Mouse (Mus musculus) layer of hippocampus, postnatal 14 days (tissue): Measurements from ENCODE around the gene Cep104. TPM values are rescaled to one million over a fixed set of nuclear protein-coding genes. Genes with fewer than 3 reads are reported as not detected.

Experiments
- DNase-seq, 2 experiments: peaks; one replicate each; pipeline ENCODE4 v3.0.0; 2021 to 2022; ENCODE audit warnings: low spot score in 2 of 2, mixed read lengths in 1 of 2
- total RNA-seq, 2 experiments: library from RNA; stranded (reverse); gene quantifications; 2 replicates each; pipeline ENCODE4 v1.2.3; 2021

The Cep104 gene
- total RNA-seq, 2 experiments from 2014 or later: 28.8 to 29.4 TPM

DNA sequence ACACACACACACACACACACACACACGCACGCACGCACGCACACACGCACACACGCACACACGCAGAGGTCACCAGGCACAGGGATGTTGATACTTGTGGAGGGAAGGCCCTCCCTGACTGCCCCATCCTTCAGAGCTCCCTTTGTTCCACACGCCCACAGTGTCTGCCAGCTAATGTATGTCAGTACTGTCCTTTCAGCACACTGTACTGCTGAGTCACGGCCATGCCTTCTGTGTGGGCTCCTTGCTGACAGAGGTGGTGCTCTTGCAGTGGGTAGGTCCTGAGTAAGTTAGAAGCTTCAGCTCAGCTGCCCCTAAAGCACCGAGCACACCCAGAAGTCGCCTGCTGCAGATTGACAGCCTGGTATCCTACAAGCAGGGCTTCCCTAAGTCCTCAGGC lies 5.5 kb downstream of the Cep104 start:
- DNase-seq: no peak

- DNase-seq: no peak
Observed at GRCm38 (mm10) chr4:153992715-153993114, 17.7 kb downstream of the Cep104 start.

DNA sequence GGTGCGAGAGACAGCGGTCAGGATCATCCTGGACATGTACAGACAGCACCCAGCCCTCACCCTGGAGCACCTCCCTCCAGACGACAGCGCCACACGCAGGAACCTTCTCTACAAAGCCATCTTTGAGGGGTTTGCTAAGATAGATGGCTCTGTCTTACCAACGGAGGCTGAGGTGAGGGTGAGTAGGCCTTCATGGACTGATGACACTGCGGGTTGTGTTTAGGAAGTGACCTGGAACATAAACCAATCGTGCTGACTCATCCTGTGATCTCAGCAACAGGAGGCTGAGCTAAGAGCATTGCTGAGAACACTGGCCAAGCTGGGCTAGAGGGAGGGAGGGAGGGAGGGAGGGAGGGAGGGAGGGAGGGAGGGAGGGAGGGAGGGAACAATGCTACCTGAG lies 18.5 kb downstream of the Cep104 start:
- no peak for DNase-seq

DNA sequence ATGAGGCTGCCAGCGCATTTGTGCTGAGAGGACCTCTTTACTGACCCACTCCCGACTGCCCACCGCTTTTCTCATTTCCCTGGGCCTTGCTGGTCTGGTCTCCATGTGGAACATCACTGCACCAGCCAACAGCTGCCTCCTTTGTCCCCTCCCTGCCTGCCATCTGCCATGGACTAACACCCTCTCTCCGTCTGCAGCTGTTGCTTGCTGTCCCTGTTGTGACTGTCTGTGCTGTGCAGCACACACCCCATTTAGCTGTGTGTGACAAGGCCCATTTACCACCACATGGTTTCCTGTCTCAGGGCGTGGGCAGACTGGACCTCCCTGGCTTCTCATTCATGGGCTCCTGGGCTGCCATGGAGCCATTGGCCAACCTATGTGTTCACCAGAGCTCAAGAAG lies 30.5 kb downstream of the Cep104 start:
- no peak for DNase-seq

- no peak for DNase-seq
Observed at GRCm38 (mm10) chr4:154006264-154006663, 31.3 kb downstream of the Cep104 start.

DNA sequence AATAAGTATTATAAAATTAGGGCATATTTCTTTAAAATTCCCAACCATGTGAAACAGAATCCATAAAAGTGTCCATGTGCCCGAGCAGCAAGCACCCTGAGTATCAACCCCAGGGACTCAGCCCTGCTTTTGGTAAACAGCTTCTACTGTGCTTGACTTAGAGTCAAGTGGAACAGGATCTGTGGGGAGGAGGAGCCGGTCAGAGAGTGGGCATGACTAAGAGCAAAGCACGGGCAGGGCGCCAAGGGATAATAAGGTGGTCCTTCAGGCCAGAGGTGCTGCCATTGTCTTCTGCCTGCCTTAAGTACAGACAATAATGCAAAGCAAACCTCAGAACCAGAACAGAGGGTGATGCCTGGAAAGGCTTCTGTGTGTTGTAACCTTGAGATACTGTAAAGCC lies 32.8 kb downstream of the Cep104 start:
- no peak for DNase-seq

- no peak for DNase-seq
Observed at GRCm38 (mm10) chr4:154010907-154011645, 36.1 kb downstream of the Cep104 start.

DNA sequence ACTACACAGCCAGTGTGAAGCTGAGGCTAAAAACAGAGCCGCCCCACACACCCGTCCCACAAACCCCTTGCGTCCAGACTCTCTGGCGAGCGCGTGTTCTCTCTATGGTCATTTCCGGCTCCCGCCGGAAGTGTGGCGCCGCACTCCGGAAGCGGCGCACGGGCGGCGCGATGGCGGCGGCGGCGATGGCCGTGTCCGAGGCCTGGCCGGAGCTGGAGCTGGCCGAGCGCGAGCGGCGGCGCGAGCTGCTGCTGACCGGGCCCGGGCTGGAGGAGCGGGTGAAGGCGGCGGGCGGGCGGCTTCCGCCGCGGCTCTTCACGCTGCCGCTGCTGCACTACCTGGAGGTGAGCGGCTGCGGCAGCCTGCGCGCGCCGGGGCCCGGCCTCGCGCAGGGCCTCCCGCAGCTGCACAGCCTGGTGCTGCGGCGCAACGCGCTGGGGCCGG lies 36.7 kb downstream of the Cep104 start, which contains the start of gene Lrrc47:
TSS of gene Lrrc47 (plus strand) at position 86 of the 444 bp plus-strand sequence.
- DNase-seq: peak; percentile 79 to 88

- DNase-seq: no peak
Observed at GRCm38 (mm10) chr4:154012132-154012882, 37.3 kb downstream of the Cep104 start.

DNA sequence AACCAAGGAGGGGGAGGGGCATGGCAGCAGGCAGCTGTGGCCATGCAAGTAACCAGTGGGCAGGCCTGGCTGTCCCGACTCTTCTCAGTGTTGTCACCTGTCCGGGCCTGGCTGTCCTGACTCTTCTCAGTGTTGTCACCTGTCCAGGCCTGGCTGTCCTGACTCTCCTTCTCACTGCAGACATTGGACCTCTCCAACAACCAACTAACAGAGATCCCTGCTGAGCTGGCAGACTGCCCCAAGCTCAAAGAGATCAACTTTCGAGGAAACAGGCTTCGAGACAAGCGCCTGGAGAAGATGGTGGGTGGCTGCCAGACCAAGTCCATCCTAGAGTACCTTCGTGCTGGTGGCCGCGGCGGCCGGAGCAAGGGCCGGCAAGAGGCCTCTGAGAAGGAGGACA lies 40.5 kb downstream of the Cep104 start:
- no peak for DNase-seq

GRCm38 (mm10) chr4:154019571-154019970 lies 44.6 kb downstream of the Cep104 start:
- DNase-seq: no peak

DNA sequence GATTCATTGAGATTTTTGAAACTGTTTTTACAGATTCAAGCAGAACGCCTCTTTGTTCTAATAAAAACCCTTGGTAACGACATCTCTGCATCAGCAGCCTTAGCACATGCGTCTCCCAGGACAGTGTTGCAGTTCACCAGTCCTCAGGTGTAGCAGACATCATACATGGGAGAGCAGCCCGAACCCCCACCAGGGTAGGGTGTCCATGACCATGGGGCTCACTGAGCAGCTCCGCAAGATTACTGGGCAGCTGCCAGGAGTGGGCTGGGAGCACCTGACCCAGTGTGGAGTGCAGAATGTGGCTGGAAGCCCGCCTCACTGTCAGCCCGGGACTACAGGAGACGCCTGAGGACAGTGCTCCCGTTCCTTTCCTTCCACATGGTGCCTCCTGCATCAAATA lies 46.4 kb downstream of the Cep104 start:
- DNase-seq: no peak

GRCm38 (mm10) chr4:154022407-154022806 lies 47.4 kb downstream of the Cep104 start:
- peak in 1 of 2 experiments; percentile 49 for DNase-seq

GRCm38 (mm10) chr4:154022844-154023243 lies 47.9 kb downstream of the Cep104 start:
- DNase-seq: no peak

DNA sequence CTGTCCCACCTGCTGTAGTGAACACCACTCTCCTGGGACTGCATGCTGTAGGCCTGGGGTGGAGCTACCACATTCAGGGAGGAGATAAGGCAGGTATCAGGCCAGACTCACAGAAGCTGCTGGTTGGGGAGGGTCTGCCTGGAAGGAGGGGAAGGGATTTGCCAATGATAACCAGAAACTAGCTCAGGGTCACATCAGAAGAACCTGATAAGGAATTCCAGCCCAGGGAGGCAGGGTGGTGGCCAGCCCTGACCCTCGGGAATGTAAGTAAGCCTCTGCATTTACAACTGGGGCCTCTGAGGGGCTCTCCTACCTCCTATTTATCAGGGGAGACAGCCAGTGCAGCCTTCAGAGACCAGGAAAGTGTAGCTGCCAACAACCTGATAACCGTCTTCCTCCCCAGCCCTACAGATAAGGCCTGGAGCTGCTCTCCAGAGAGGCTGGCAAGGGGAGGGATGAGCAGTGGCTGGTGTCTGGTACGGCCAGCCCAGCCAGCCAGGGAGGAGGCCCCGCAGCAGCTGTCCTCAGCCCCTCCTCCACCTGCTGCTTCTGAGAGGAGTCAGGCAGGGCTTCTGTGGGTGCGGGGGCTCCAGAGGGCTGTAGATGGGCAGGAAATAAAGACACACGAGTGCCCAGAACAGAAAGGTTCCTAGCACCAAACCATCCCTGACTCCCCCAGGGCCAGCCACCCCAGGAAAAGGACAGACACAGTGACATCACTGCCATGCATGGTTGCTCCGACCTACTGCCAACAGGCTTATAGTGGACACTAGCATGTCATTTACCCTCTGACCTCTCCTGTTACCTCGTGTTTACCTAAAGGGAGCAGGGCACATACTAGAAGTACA lies 49.0 kb downstream of the Cep104 start:
- no peak for DNase-seq

DNA sequence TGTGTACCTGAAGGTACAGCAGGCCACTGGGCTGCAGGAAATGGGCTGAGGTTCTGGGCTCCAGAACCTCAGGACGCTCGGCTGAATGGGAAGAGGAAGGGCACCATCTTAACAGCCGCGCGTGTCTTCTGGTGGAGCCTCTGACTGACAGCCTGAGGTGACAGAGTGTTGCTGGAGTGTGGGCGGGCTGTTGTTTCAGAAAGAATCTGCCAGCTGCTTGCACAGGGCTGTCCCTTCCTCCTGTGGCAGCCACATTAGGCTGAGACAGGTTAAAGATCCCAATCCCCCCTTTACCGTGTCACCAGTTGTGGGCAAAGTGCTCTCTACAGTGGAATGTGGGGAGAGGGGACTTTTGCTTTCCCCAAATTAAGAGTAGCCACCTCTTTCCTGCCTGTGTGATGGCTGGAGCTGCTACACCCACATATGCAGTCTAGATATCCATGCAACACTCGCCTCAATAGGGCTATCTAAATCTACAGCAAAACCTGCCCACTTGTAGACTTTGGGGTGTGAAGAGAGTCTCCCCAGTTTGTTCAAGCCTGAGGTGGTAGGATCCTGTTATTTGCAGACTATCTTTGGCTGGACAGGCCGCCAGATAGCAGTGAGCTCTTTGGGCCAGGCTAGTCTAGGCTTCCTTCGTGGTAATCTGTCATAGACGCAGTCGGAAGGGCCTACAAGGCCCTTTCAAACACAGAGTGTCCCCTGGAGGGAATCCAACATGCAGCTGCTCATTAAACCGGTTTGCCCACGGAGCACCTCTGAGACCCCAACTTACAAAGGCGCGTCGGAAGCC lies 49.9 kb downstream of the Cep104 start:
- no peak for DNase-seq

DNA sequence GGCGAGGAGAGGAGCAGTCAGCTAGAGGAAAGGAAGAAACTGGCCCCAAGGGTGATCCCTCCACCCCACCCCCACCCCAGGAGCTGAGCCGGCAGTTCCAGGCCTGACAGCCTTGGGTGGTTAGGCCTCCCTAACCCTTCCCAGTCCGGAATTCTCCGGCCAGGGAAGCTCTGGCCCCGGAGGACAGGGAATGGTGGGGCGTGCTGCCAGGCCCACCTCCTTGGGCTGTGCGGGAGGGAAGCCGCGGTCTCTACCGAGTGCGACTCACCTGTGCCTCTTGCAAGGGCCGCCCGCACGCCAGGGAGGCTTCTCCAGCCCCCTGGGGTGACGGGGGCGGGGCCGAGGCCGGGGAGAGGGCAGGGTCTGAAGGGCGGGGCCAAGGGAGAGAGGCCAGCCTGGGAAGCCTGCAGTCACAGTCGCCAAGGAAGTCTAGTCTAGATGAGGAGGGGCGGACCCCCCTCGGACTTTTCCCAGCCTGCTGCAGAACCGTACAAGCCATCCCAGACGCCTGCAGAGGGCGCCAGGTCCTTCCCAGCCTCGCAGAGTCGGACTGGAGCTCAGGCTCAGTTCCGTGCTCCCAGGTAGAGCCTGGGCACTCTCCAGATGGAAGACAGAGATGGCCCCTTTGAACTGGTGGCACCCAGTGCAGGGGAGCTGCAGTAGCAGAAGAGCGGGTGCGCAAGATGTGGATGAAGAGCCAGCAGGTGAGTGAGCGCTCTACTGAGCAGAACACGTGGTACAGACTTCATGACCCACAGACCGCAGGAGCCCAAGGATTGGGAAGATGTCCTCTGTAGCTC lies 50.8 kb downstream of the Cep104 start, which contains the start of gene Smim1:
TSS of gene Smim1 (minus strand) at position 590 of the 800 bp plus-strand sequence.
- DNase-seq: peak in 1 of 2 experiments; percentile 57

GRCm38 (mm10) chr4:154026441-154026761 lies 51.4 kb downstream of the Cep104 start:
- no peak for DNase-seq

DNA sequence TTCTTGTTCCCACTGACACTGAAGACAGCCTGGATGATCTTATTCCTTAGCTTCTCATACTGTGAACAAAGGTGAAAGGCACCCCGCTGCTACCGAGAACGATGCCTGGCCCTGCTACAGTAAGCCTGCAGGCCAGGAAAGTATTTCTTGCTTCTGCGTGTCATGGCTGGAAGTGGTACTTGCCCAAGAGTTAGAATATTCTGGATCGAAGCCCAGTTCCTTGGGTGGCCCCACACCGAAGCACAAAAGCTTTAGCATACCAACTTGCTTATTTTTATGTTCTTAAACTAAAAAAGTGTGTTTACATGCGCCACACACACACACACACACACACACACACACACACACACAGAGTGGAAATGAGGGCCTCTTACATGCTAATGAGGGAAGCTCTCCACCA lies 53.1 kb downstream of the Cep104 start:
- DNase-seq: no peak

- DNase-seq: no peak
Observed at GRCm38 (mm10) chr4:154028646-154029045, 53.7 kb downstream of the Cep104 start.
